In genomic region chr13:19300320-19301011, GRCm38 (mm10) we compare ENCODE assay signal across 7 mouse cellular contexts.
DNase-seq lines count a peak whose midpoint lies in the region; ATAC-seq and TF ChIP-seq lines count a peak whose summit lies in the region.
"Not testable (repeated sequence)": the region's sequence is repeated elsewhere in the genome, so short reads cannot be mapped to it uniquely, and the experiment has no call there.

No protein-coding gene starts in this region.

- WGBS in cerebellum, adult 2 months = 15% methylated on average over 9 of the region's 9 CpGs

- ATAC-seq in granulocyte monocyte progenitor cell, adult 5-6 weeks (replicated peaks; ENCODE audit: poor library complexity, severe bottlenecking) = peak; percentile 98

- H3K4me1 ChIP-seq in cerebellum, adult 2 months (ENCODE audit: control insufficient read depth, insufficient read depth, low read length) = peaks cover 16% of the 10 kb centered on the region

- TF ChIP-seq POLR2A in cerebellum, adult 2 months (IDR thresholded peaks at IDR 0.05; ENCODE audit: borderline replicate concordance, insufficient read depth, low read length) = not testable (repeated sequence)

- not testable (repeated sequence) for H3K4me3 ChIP-seq in cerebellum, adult 2 months (replicated peaks; ENCODE audit: insufficient read depth, low read depth, low read length)

- DNase-seq in brain, adult 2 months (ENCODE audit: low read depth, low spot score) = peak; percentile 77
- DNase-seq in cerebellum, adult 2 months = peak; percentile 17 to 45
- DNase-seq in cerebellum, postnatal 14 days = peak; percentile 63 to 71
- peak; percentile 6 for DNase-seq in layer of hippocampus, adult 11-12 months (ENCODE audit: low spot score)
- peak; percentile 47 for DNase-seq in left cerebral cortex, postnatal 4 days
- peak; percentile 7 for DNase-seq in retina, postnatal 1 day

- 0 out of 2 replicates have a peak overlapping the region, but pooled peaks have one; percentile 3 for H3K27ac ChIP-seq in cerebellum, adult 2 months (ENCODE audit: insufficient read depth, low read length)

- not testable (repeated sequence) for H3K27me3 ChIP-seq in cerebellum, adult 2 months (ENCODE audit: control insufficient read depth, insufficient read depth, low read length)

- intact Hi-C loops in left cerebral cortex, postnatal 4 days (cut with DNase I) = not testable (repeated sequence)

- not testable (repeated sequence) for TF ChIP-seq CTCF in cerebellum, adult 2 months (IDR thresholded peaks at IDR 0.05; ENCODE audit: borderline replicate concordance, insufficient read depth, low read depth, low read length)

Comparison
In these comparisons a context has a peak if more than half of its experiments do, and no peak if none do; other contexts are left out.
1. DNase-seq: peak in every context shown above with its lines; median percentile 77 in brain, adult 2 months; 67 in cerebellum, postnatal 14 days; 47 in left cerebral cortex, postnatal 4 days; 31 in cerebellum, adult 2 months; 7 in retina, postnatal 1 day; 6 in layer of hippocampus, adult 11-12 months.